ENCODE assay signal across 8 mouse cellular contexts in genomic region chr8:106870537-106871327, GRCm38 (mm10). TPM values are rescaled to one million over a fixed set of nuclear protein-coding genes. Genes with fewer than 3 reads are reported as not detected.
DNase-seq lines count a peak whose midpoint lies in the region; ATAC-seq and TF ChIP-seq lines count a peak whose summit lies in the region.

No protein-coding gene starts in this region.

- peak; percentile 74 for ATAC-seq in forebrain, embryonic 16.5 days
- no peak for ATAC-seq in erythroid progenitor cell, adult 5-6 weeks (replicated peaks; ENCODE audit: low FRiP score, poor library complexity, severe bottlenecking)

- H3K9ac ChIP-seq in ES-E14 (ENCODE audit: insufficient read depth, low read depth, low read length, poor library complexity, severe bottlenecking), result peak overlapping the region; percentile 67
- H3K9ac ChIP-seq in forebrain, embryonic 16.5 days (replicated peaks; ENCODE audit: low read depth, low read length), result peak overlapping the region; percentile 73

- H3K27ac ChIP-seq in ES-E14 (ENCODE audit: insufficient read depth, low read depth, low read length, poor library complexity, severe bottlenecking), result no peak overlapping the region
- peak overlapping the region; percentile 14; the same call in 1 of the 2 replicates for H3K27ac ChIP-seq in brown adipose tissue, adult 24 weeks (replicated peaks; ENCODE audit: low read depth, low read length)
- H3K27ac ChIP-seq in forebrain, embryonic 16.5 days (ENCODE audit: low read length), result peak overlapping the region; percentile 25; the same call in 1 of the 2 replicates

- WGBS in forebrain, embryonic 16.5 days, result 0% methylated on average over 63 of the region's 63 CpGs

- peaks cover 7 to 28% of the 10 kb centered on the region in 2 experiments; a peak in 3 of 4 replicates for H3K4me1 ChIP-seq in ES-E14 (ENCODE audit: control insufficient read depth in 2 of 2, insufficient read depth in 2 of 2, low read length in 2 of 2, poor library complexity in 1 of 2)
- peaks cover 7% of the 10 kb centered on the region; the same call in 1 of the 2 replicates for H3K4me1 ChIP-seq in brown adipose tissue, adult 24 weeks (ENCODE audit: control insufficient read depth, insufficient read depth, insufficient read length, low read length)
- H3K4me1 ChIP-seq in forebrain, embryonic 16.5 days (replicated peaks; ENCODE audit: control insufficient read depth, insufficient read depth, low read length), result peaks cover 28% of the 10 kb centered on the region

- H3K9me3 ChIP-seq in ES-E14 (ENCODE audit: control insufficient read depth, insufficient read depth, low read depth, low read length), result no peaks in the 10 kb centered on the region
- no peaks in the 10 kb centered on the region for H3K9me3 ChIP-seq in forebrain, embryonic 16.5 days (ENCODE audit: control insufficient read depth, low read length)

- H3K4me3 ChIP-seq in ES-E14 (ENCODE audit: insufficient read depth in 1 of 2, low read depth in 1 of 2, low read length in 2 of 2, poor library complexity in 1 of 2, severe bottlenecking in 1 of 2), result peak overlapping the region; percentile 68 to 77
- peak overlapping the region; percentile 64 for H3K4me3 ChIP-seq in brown adipose tissue, adult 24 weeks (ENCODE audit: insufficient read depth, low read depth, low read length)
- peak overlapping the region; percentile 68 for H3K4me3 ChIP-seq in forebrain, embryonic 16.5 days (replicated peaks; ENCODE audit: low read length)

- H3K27me3 ChIP-seq in forebrain, embryonic 16.5 days (replicated peaks; ENCODE audit: control insufficient read depth, insufficient read depth, low read length), result peaks cover 14% of the 10 kb centered on the region

- intact Hi-C loops in heart, postnatal 36 days (cut with DNase I), result loop anchor here (2.0 to 5.0 kb wide), 3 partner anchors 32 to 153 kb away; no protein-coding TSS in a partner anchor

- H3K4me2 ChIP-seq in forebrain, embryonic 16.5 days (ENCODE audit: low read length), result peak overlapping the region; percentile 96

- H3K36me3 ChIP-seq in ES-E14 (ENCODE audit: control insufficient read depth, insufficient read depth, low read length, poor library complexity, severe bottlenecking), result peaks cover 7% of the 10 kb centered on the region; the same call in 1 of the 2 replicates
- H3K36me3 ChIP-seq in forebrain, embryonic 16.5 days (ENCODE audit: control insufficient read depth, insufficient read depth), result no peaks in the 10 kb centered on the region

- in situ Hi-C loops in ES-E14 (cut with MboI; ENCODE audit: low sequenced_read_pairs in 2 of 2, unreplicated experiment in 2 of 2), result no loop called here

- DNase-seq in ES-E14 (ENCODE audit: low read depth, low spot score), result peak; percentile 62
- peak; percentile 70 to 71 for DNase-seq in heart, postnatal 36 days
- peak; percentile 67 for DNase-seq in layer of hippocampus, postnatal 36 days
- DNase-seq in lung, postnatal 36 days, result peak; percentile 64
- DNase-seq in right cerebral cortex, adult 18-20 months, result peak; percentile 66

TF ChIP-seq in ES-E14, 5 proteins besides CTCF, POLR2A, EP300 and RAD21:
- TF ChIP-seq MAFK (IDR thresholded peaks at IDR 0.05; ENCODE audit: insufficient read depth, low read depth, low read length) (no peak), ZNF384 (IDR thresholded peaks at IDR 0.05; ENCODE audit: low read depth, low read length) (no peak), ZC3H11A (IDR thresholded peaks at IDR 0.05; ENCODE audit: borderline replicate concordance, low read depth, low read length) (no peak), CHD2 (IDR thresholded peaks at IDR 0.05; ENCODE audit: low read depth, low read length) (no peak), HCFC1 (IDR thresholded peaks at IDR 0.05; ENCODE audit: borderline replicate concordance, insufficient read depth, low read length) (no peak)

RNA-seq across cellular contexts. Expression of gene Has3, which starts 0.7 kb away (rescaled TPM):
- total RNA-seq in ES-E14 (2012; rRNA removed), result 4.4 and 5.0 TPM in 2 replicates
- not detected in 2 replicates for polyA plus RNA-seq in brown adipose tissue, adult 24 weeks (2012; ENCODE audit: insufficient read depth, insufficient read length, missing spikeins)
- 0.96 and 1.7 TPM in 2 replicates for polyA plus RNA-seq in forebrain, embryonic 16.5 days (2015; fragmentation: Nextera tagmentation; extraction: Ambion mirVana)
- total RNA-seq in heart, postnatal 36 days (2021), result 1 to 10 TPM; 1.4 to 1.5 TPM
- total RNA-seq in layer of hippocampus, postnatal 36 days (2021), result 1 to 10 TPM; 1.5 to 1.9 TPM
- not detected in 2 replicates for total RNA-seq in erythroid progenitor cell, adult 5-6 weeks (2015; ENCODE audit: low replicate concordance)
- total RNA-seq in erythroid progenitor cell, adult 5-6 weeks (2017; ENCODE audit: low replicate concordance), result 0.51 TPM in 1 of 2 replicates, not detected in the other

RNA-seq across cellular contexts. Expression of gene Utp4, which starts 22.7 kb away (rescaled TPM):
- 87.5 and 118 TPM in 2 replicates for total RNA-seq in ES-E14 (2012; rRNA removed)
- 19.8 and 24.4 TPM in 2 replicates for polyA plus RNA-seq in brown adipose tissue, adult 24 weeks (2012; ENCODE audit: insufficient read depth, insufficient read length, missing spikeins)
- polyA plus RNA-seq in forebrain, embryonic 16.5 days (2015; fragmentation: Nextera tagmentation; extraction: Ambion mirVana), result 48.6 and 52.4 TPM in 2 replicates
- total RNA-seq in heart, postnatal 36 days (2021), result 10 to 100 TPM; 20.2 to 22.2 TPM
- total RNA-seq in layer of hippocampus, postnatal 36 days (2021), result 10 to 100 TPM; 41.0 to 43.5 TPM
- 13.0 and 18.4 TPM in 2 replicates for total RNA-seq in erythroid progenitor cell, adult 5-6 weeks (2015; ENCODE audit: low replicate concordance)
- total RNA-seq in erythroid progenitor cell, adult 5-6 weeks (2017; ENCODE audit: low replicate concordance), result 5.9 and 8.9 TPM in 2 replicates
